Mouse (Mus musculus): Measurements from ENCODE around the gene Sec14l5.
"Not testable (repeated sequence)": the region's sequence is repeated elsewhere in the genome, so short reads cannot be mapped to it uniquely, and the experiment has no call there.

Gene Sec14l5

DNA sequence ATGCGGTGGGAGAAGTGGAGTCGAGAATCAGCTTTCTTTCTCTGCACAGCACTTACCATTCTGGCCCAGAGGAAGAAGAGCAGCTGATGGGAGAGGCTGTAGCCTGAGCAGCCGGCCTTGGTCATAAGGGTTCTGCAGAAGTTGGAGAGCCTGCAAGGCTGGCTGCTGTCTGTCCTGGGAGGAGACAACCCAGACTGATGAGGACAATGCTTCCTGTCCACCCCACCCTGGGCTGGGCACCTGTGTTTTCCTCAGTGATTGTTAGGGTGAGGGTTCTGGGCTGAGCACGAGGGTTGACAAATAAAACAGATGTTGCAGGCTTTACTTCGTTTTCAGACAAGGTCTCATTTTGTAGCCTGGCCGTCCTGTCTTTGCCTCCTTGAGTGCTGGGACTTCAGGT, 69.8 kb downstream of the Sec14l5 start:
- DNase-seq (ENCODE audit: low spot score in 2 of 2) = no peak

DNA sequence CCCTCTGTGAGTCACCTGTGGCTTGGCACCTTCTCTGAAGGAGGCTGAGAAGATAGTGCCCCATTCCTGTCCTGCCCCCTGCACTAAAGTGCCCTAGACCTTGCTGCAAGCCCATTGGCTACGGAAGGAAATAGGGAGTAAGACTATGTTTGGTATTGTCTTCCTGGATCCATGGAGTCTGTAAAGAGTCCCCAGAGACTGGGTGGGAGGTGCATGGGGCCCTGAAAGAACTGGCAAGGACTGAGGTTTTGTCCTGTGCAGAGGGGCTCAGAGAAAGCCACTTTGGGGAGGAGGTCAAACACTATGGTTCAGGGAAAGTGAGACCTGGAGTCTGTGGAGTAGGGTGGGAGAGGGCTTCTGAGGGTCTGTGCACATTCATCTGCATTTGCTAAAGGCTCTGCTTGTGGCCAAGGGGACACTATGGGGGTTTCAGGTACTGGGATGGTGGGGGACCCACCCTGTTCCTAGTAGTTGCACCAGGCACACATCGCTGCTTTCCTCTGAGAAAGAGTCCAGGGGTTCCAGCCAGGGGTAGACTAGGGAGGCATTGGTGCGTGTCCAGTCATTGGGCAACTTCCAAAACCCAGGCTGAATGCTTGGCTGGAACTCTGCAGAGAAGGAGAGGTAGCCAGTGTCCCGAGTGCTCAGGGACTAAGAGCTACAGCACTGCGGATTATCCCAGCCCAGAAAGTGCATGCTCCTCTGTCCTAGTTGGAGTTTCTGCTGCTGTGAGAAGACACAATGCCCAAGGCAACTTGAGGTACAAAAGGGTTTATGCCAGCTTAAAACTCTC, 70.6 kb downstream of the Sec14l5 start:
- no peak for DNase-seq (ENCODE audit: low spot score in 2 of 2)

GRCm38 (mm10) chr16:5221403-5221802, 74.5 kb downstream of the Sec14l5 start:
- no peak for DNase-seq (ENCODE audit: low spot score in 2 of 2)

DNA sequence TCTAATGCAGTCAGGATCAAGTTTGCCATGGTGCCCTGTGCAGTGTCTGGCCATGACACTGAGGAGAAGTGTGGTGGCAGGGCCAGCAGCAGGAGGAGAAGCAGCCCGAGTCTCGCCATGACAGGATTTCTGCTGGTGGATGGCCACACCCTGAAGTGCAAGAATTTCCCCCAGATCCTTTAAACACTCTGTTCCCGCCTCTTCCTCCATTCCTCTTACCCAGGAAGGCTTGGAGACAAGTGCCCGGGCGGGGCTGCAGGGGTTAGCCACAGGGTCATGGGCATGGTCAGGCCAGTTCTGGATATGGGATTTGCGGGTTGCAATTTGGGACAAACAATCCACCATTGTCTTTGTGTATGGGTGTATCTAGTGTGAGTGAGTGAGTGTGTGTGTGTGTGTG, 75.2 kb downstream of the Sec14l5 start, which contains the start of gene AU021092:
AU021092 (minus strand) TSS at position 160 of the 400 bp plus-strand sequence.
- DNase-seq (ENCODE audit: low spot score in 2 of 2) = no peak

DNA sequence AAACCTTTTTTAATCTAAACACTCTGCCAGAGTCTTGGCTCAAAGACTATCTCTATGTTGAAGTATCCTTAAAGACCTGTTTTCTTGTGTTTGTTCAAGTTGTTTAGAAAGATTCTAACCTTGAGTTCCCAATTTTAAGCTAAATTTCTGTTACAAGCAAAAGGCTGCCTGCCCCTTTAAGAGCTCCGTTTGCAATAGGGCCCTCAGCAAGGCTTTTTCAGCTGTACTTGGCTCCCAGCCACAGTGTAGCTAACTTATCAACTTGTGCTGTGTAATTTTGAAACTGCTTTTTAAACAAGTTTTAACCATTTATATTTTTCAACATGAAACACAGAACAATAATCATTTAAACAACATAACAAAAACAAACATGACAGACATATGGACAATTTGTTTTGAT, 79.6 kb downstream of the Sec14l5 start:
- DNase-seq (ENCODE audit: low spot score in 2 of 2) = not testable (repeated sequence)

DNA sequence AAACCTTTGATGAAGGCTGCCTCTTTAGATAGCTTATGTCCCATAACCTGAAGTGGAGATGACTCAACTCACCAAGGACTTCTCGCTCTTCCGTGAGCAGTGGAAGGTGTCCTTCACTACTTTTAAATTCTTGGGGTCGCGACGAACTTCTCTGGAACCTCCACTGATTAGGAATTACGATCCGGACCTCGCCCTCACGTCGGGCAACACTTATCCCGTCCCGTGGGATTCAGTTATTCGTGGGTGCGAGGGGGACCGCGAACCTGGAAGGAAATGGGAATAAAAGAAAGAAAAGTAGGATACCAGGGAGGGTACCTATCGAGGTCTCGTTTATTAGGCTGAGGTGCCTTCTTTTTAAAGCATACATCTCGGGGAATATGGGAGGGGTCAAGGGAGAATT, 80.6 kb downstream of the Sec14l5 start:
- not testable (repeated sequence) for DNase-seq (ENCODE audit: low spot score in 2 of 2)

- DNase-seq (ENCODE audit: low spot score in 2 of 2) = not testable (repeated sequence)
Measured at GRCm38 (mm10) chr16:5228103-5228502, 81.2 kb downstream of the Sec14l5 start.

DNA sequence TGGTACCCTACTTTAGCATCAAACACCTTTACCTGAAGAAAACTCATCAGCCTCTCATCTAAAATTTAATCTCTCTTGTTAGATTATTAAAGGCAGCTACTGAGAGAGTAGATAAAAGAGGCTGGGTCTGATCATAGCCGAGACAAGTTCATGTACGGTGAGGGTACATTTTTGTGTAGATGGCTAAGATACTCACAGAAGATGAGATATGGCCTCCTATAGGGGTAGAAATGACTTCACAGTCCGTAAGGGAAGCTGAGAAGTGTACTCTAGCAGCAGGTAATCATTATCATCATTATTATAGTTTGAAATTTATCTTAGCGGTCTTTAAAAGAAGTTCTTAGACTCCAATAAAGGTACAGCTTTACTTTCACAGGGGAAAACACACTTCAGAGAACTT, 86.1 kb downstream of the Sec14l5 start:
- DNase-seq (ENCODE audit: low spot score in 2 of 2) = no peak

DNA sequence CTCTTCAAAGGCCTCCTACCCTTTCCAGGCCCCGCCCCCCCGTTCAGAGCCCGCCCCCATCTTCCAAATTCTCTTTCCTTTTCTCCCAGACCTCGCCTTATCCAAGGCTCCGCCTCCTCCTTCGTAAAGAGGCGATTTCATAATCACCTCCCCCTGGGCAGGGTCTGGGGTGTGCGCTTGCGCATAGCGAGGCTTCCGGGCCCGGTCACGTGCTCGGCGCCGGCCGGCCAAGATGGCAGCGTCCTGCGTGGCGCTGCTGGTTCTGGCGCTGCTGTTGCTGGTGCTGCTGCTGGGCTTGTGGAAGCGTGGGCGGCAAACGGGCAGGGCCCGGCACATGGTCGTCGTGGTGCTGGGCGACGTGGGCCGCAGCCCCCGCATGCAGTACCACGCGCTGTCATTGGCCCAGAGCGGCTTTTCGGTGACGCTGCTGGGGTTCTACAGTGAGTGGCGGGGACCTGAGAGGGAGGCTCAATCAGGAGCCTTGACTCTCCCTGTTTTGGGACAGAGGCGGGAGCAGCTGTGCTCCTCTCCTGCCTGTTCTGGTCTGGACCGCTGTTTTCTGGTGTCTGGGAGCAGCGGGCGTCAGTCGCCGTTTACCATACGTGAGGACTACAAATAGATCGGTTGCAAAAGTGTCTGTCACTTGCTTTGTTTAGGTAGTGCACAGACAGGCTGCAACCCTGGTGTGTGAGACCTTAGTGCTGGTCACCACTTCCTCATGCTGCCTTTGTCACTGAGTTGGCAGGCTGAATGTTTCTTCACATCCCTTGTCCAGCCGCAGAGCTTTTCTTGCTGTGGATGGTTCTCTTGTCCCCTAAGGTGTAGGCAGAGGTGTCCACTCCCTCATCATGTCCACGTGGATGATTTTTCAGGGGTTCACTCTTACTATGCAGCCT, 86.8 kb downstream of the Sec14l5 start, which contains the start of gene Alg1:
Alg1 (plus strand) TSS at position 204 of the 896 bp plus-strand sequence.
- DNase-seq (ENCODE audit: low spot score in 2 of 2) = peak; percentile 85 to 89

All from frontal cortex, postnatal 14 days (tissue).